Mouse (Mus musculus) spleen, adult 2 months (tissue): ENCODE results near the gene Vav2.

Experiments
- CTCF ChIP-seq: fragments of 200-500 bp; IDR thresholded peaks from 2 replicates; pipeline ENCODE4 v1.5.1; 2011; ENCODE audit warnings: mild to moderate bottlenecking, inconsistent platforms; ENCODE audit not compliant: insufficient read depth, insufficient read length, insufficient replicate concordance; ENCODE audit errors: extremely low read depth
- POLR2A ChIP-seq: fragments of 200-500 bp; IDR thresholded peaks from 2 replicates; pipeline ENCODE4 v1.6.1; 2011; ENCODE audit warnings: low read depth, low read length, inconsistent platforms

- no peak for TF ChIP-seq CTCF
- TF ChIP-seq POLR2A: no peak
Measured at GRCm38 (mm10) chr2:27334816-27335215, 92.0 kb downstream of the Vav2 start.
